ENCODE assay signal across 19 mouse cellular contexts in the genomic region with DNA sequence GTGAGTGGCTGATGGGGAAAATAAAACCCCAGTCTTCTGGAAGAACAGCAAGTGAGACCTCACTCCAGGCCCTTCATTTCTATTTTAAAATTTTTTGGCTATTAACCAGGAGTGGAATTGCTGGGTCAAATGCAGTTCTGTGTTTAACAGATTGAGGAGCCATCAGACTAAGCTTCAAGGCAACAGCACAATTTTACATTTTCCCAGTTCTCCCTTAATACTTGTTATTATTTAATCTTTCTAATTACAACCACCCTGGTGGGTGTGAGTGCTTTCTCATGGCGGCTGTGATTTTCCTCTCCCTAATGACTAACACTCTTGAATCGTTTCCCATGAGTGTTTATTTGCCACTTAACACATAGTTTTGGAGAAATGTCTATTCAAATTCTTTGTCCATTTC. TPM values are rescaled to one million over a fixed set of nuclear protein-coding genes. Genes with fewer than 3 reads are reported as not detected.
"Had no signal": no experiment of that assay in that cellular context is flagged by ENCODE, and none has a peak within 500 bp of the region (broad histone marks: within the 10 kb centered on the region; RNA-seq: fewer than 3 reads in every experiment).

No protein-coding gene starts in this region.

- H3K27ac ChIP-seq: midbrain, embryonic 10.5 days; midbrain, embryonic 12.5 days; neural tube, embryonic 13.5 days; neural tube, embryonic 15.5 days had no signal

- H3K36me3 ChIP-seq: midbrain, embryonic 10.5 days; midbrain, embryonic 12.5 days; neural tube, embryonic 13.5 days; neural tube, embryonic 15.5 days had no signal

- DNase-seq: lung, adult 18-20 months; lung, embryonic 14.5 days; lung, postnatal 10 days; lung, postnatal 4 days; midbrain, embryonic 14.5 days; retina, postnatal 1 day; right cerebral cortex, adult 18-20 months; right cerebral cortex, postnatal 25 days; right cerebral cortex, postnatal 4 days; spleen, adult 18-20 months; thymus, adult 18-20 months; thymus, postnatal 14 days; thymus, postnatal 36 days had no signal

- H3K9me3 ChIP-seq: midbrain, embryonic 10.5 days; midbrain, embryonic 12.5 days; neural tube, embryonic 13.5 days; neural tube, embryonic 15.5 days had no signal

- H3K4me3 ChIP-seq: midbrain, embryonic 10.5 days; midbrain, embryonic 12.5 days; myocyte; neural tube, embryonic 13.5 days; neural tube, embryonic 15.5 days had no signal

- H3K27me3 ChIP-seq: midbrain, embryonic 12.5 days; neural tube, embryonic 13.5 days; neural tube, embryonic 15.5 days had no signal

- H3K4me1 ChIP-seq: midbrain, embryonic 10.5 days; midbrain, embryonic 12.5 days; neural tube, embryonic 15.5 days had no signal

RNA-seq across cellular contexts. Expression of gene Slc7a14, which starts 29.1 kb away (rescaled TPM):
- total RNA-seq: megakaryocyte, adult 5-6 weeks had no signal
- polyA plus RNA-seq: myocyte had no signal
